Mouse (Mus musculus) brain, adult 2 months (tissue): ENCODE results near the gene Prkg1.

ENCODE experiments used
- DNase-seq: peaks from one replicate; pipeline ENCODE4 v3.0.0; 2011; ENCODE audit warnings: low read depth, low spot score

The Prkg1 gene

GRCm38 (mm10) chr19:31170985-31171384 is 593.8 kb downstream of the Prkg1 start:
- no peak for DNase-seq

- DNase-seq, result no peak
Measured at GRCm38 (mm10) chr19:31158944-31159460, 605.8 kb downstream of the Prkg1 start.

- DNase-seq, result no peak
Measured at GRCm38 (mm10) chr19:31153399-31153798, 611.4 kb downstream of the Prkg1 start.

GRCm38 (mm10) chr19:31149902-31150301 is 614.9 kb downstream of the Prkg1 start:
- DNase-seq, result no peak

GRCm38 (mm10) chr19:31147457-31147856 is 617.4 kb downstream of the Prkg1 start:
- peak; percentile 25 for DNase-seq

GRCm38 (mm10) chr19:31146156-31146555 is 618.7 kb downstream of the Prkg1 start:
- DNase-seq, result peak; percentile 74

GRCm38 (mm10) chr19:31141905-31142304 is 622.9 kb downstream of the Prkg1 start:
- DNase-seq, result no peak

- DNase-seq, result no peak
Measured at GRCm38 (mm10) chr19:31136316-31136715, 628.5 kb downstream of the Prkg1 start.

GRCm38 (mm10) chr19:31132614-31133013 is 632.2 kb downstream of the Prkg1 start:
- no peak for DNase-seq

- no peak for DNase-seq
Measured at GRCm38 (mm10) chr19:31124628-31125027, 640.2 kb downstream of the Prkg1 start.

- DNase-seq, result peak; percentile 79
Measured at GRCm38 (mm10) chr19:31114690-31115089, 650.1 kb downstream of the Prkg1 start.

GRCm38 (mm10) chr19:31106835-31107554 is 657.8 kb downstream of the Prkg1 start:
- no peak for DNase-seq

GRCm38 (mm10) chr19:31106036-31106435 is 658.8 kb downstream of the Prkg1 start:
- no peak for DNase-seq

GRCm38 (mm10) chr19:31104764-31105163 is 660.1 kb downstream of the Prkg1 start:
- no peak for DNase-seq

GRCm38 (mm10) chr19:31099369-31099768 is 665.5 kb downstream of the Prkg1 start:
- DNase-seq, result no peak

GRCm38 (mm10) chr19:31097857-31098256 is 667.0 kb downstream of the Prkg1 start:
- no peak for DNase-seq

GRCm38 (mm10) chr19:31083761-31084160 is 681.1 kb downstream of the Prkg1 start:
- DNase-seq, result no peak

- peak; percentile 100 for DNase-seq
Measured at GRCm38 (mm10) chr19:31082662-31083429, 682.0 kb downstream of the Prkg1 start, which contains the start of gene Cstf2t. TSS of gene Cstf2t (plus strand) at chr19:31082837.

- no peak for DNase-seq
Measured at GRCm38 (mm10) chr19:31082226-31082625, 682.6 kb downstream of the Prkg1 start.

GRCm38 (mm10) chr19:31078241-31078640 is 686.6 kb downstream of the Prkg1 start:
- DNase-seq, result no peak

- DNase-seq, result no peak
Measured at GRCm38 (mm10) chr19:31076106-31076505, 688.7 kb downstream of the Prkg1 start.

- no peak for DNase-seq
Measured at GRCm38 (mm10) chr19:31074717-31075063, 690.1 kb downstream of the Prkg1 start.
